Mouse (Mus musculus) small intestine, adult 2 months (tissue): ENCODE measurements around the gene Gls2.

Experiments
- CTCF ChIP-seq: fragments of 200-500 bp; IDR thresholded peaks from 2 replicates; pipeline ENCODE4 v1.5.1; 2012; ENCODE audit warnings: low read depth, mild to moderate bottlenecking, control low read depth, inconsistent platforms, low read length, moderate library complexity, mixed read lengths; ENCODE audit not compliant: insufficient replicate concordance, insufficient read length; ENCODE audit errors: extremely low read depth
- POLR2A ChIP-seq: fragments of 200-500 bp; IDR thresholded peaks from 2 replicates; pipeline ENCODE4 v1.6.1; 2012; ENCODE audit warnings: low read depth, mild to moderate bottlenecking, control low read depth, inconsistent platforms, low read length, moderate library complexity

- TF ChIP-seq CTCF = no peak
- no peak for TF ChIP-seq POLR2A
These were observed 45.9 kb downstream of the Gls2 start for GRCm38 (mm10) chr10:128240131-128240530.
